Mouse (Mus musculus): Measurements from ENCODE around the gene Ror2. TPM values are rescaled to one million over a fixed set of nuclear protein-coding genes. Genes with fewer than 3 reads are reported as not detected.

The Ror2 gene
- polyA plus RNA-seq, 1 experiment, result 0.65 TPM

- no peak for DNase-seq
- WGBS, result 66% methylated on average over 3 of the region's 3 CpGs
- Histone ChIP-seq H3K4me3 (ENCODE audit: control insufficient read depth, insufficient read depth, low read length) (no peak overlapping the region), H3K27me3 (ENCODE audit: control insufficient read depth, insufficient read depth, low read length) (no peaks in the 10 kb centered on the region), H3K4me1 (replicated peaks; ENCODE audit: control insufficient read depth, insufficient read depth, low read length) (no peaks in the 10 kb centered on the region), H3K36me3 (ENCODE audit: control insufficient read depth, insufficient read depth, low read length) (no peaks in the 10 kb centered on the region), H3K27ac (ENCODE audit: control insufficient read depth, insufficient read depth, low read length) (no peak overlapping the region)
- no peak for TF ChIP-seq CTCF (IDR thresholded peaks at IDR 0.05; ENCODE audit: borderline replicate concordance, control insufficient read depth, extremely low read depth, insufficient read depth, low read length, poor library complexity)
- TF ChIP-seq POLR2A (IDR thresholded peaks at IDR 0.05; ENCODE audit: control insufficient read depth, extremely low read depth, insufficient read depth, low read length, poor library complexity), result no peak
These were observed 66.5 kb downstream of the Ror2 start for GRCm38 (mm10) chr13:53219391-53219790.

GRCm38 (mm10) chr13:53217396-53217975 lies 68.4 kb downstream of the Ror2 start:
- no peak for DNase-seq
- no peaks in the 10 kb centered on the region for H3K36me3 ChIP-seq (ENCODE audit: control insufficient read depth, insufficient read depth, low read length)
- 63% methylated on average over 6 of the region's 6 CpGs for WGBS
- no peak overlapping the region for H3K4me3 ChIP-seq (ENCODE audit: control insufficient read depth, insufficient read depth, low read length)
- H3K27me3 ChIP-seq (ENCODE audit: control insufficient read depth, insufficient read depth, low read length), result no peaks in the 10 kb centered on the region
- H3K4me1 ChIP-seq (replicated peaks; ENCODE audit: control insufficient read depth, insufficient read depth, low read length), result no peaks in the 10 kb centered on the region
- TF ChIP-seq POLR2A (IDR thresholded peaks at IDR 0.05; ENCODE audit: control insufficient read depth, extremely low read depth, insufficient read depth, low read length, poor library complexity) (no peak), CTCF (IDR thresholded peaks at IDR 0.05; ENCODE audit: borderline replicate concordance, control insufficient read depth, extremely low read depth, insufficient read depth, low read length, poor library complexity) (no peak)
- no peak overlapping the region for H3K27ac ChIP-seq (ENCODE audit: control insufficient read depth, insufficient read depth, low read length)

- Histone ChIP-seq H3K27ac (ENCODE audit: control insufficient read depth, insufficient read depth, low read length) (no peak overlapping the region), H3K4me3 (ENCODE audit: control insufficient read depth, insufficient read depth, low read length) (no peak overlapping the region), H3K4me1 (replicated peaks; ENCODE audit: control insufficient read depth, insufficient read depth, low read length) (no peaks in the 10 kb centered on the region), H3K36me3 (ENCODE audit: control insufficient read depth, insufficient read depth, low read length) (no peaks in the 10 kb centered on the region), H3K27me3 (ENCODE audit: control insufficient read depth, insufficient read depth, low read length) (no peaks in the 10 kb centered on the region)
- 49% methylated on average over 19 of the region's 19 CpGs for WGBS
- no peak for TF ChIP-seq POLR2A (IDR thresholded peaks at IDR 0.05; ENCODE audit: control insufficient read depth, extremely low read depth, insufficient read depth, low read length, poor library complexity)
- TF ChIP-seq CTCF (IDR thresholded peaks at IDR 0.05; ENCODE audit: borderline replicate concordance, control insufficient read depth, extremely low read depth, insufficient read depth, low read length, poor library complexity), result no peak
- no peak for DNase-seq
These were observed 73.8 kb downstream of the Ror2 start for GRCm38 (mm10) chr13:53211971-53212733.

GRCm38 (mm10) chr13:53208556-53208955 lies 77.4 kb downstream of the Ror2 start:
- H3K27ac ChIP-seq (ENCODE audit: control insufficient read depth, insufficient read depth, low read length), result no peak overlapping the region
- no peak for DNase-seq
- TF ChIP-seq CTCF (IDR thresholded peaks at IDR 0.05; ENCODE audit: borderline replicate concordance, control insufficient read depth, extremely low read depth, insufficient read depth, low read length, poor library complexity), result no peak
- no peak for TF ChIP-seq POLR2A (IDR thresholded peaks at IDR 0.05; ENCODE audit: control insufficient read depth, extremely low read depth, insufficient read depth, low read length, poor library complexity)
- H3K4me1 ChIP-seq (replicated peaks; ENCODE audit: control insufficient read depth, insufficient read depth, low read length), result no peaks in the 10 kb centered on the region
- H3K4me3 ChIP-seq (ENCODE audit: control insufficient read depth, insufficient read depth, low read length), result no peak overlapping the region
- WGBS, result 91% methylated on average over 10 of the region's 10 CpGs
- no peaks in the 10 kb centered on the region for H3K27me3 ChIP-seq (ENCODE audit: control insufficient read depth, insufficient read depth, low read length)
- no peaks in the 10 kb centered on the region for H3K36me3 ChIP-seq (ENCODE audit: control insufficient read depth, insufficient read depth, low read length)

GRCm38 (mm10) chr13:53205128-53205911 lies 80.6 kb downstream of the Ror2 start:
- H3K27me3 ChIP-seq (ENCODE audit: control insufficient read depth, insufficient read depth, low read length), result no peaks in the 10 kb centered on the region
- H3K4me1 ChIP-seq (replicated peaks; ENCODE audit: control insufficient read depth, insufficient read depth, low read length), result no peaks in the 10 kb centered on the region
- 81% methylated on average over 17 of the region's 17 CpGs for WGBS
- TF ChIP-seq POLR2A (IDR thresholded peaks at IDR 0.05; ENCODE audit: control insufficient read depth, extremely low read depth, insufficient read depth, low read length, poor library complexity) (no peak), CTCF (IDR thresholded peaks at IDR 0.05; ENCODE audit: borderline replicate concordance, control insufficient read depth, extremely low read depth, insufficient read depth, low read length, poor library complexity) (no peak)
- no peak overlapping the region for H3K27ac ChIP-seq (ENCODE audit: control insufficient read depth, insufficient read depth, low read length)
- H3K36me3 ChIP-seq (ENCODE audit: control insufficient read depth, insufficient read depth, low read length), result no peaks in the 10 kb centered on the region
- no peak for DNase-seq
- no peak overlapping the region for H3K4me3 ChIP-seq (ENCODE audit: control insufficient read depth, insufficient read depth, low read length)

GRCm38 (mm10) chr13:53202439-53202830 lies 83.5 kb downstream of the Ror2 start:
- Histone ChIP-seq H3K4me1 (replicated peaks; ENCODE audit: control insufficient read depth, insufficient read depth, low read length) (no peaks in the 10 kb centered on the region), H3K4me3 (ENCODE audit: control insufficient read depth, insufficient read depth, low read length) (no peak overlapping the region), H3K27ac (ENCODE audit: control insufficient read depth, insufficient read depth, low read length) (no peak overlapping the region), H3K36me3 (ENCODE audit: control insufficient read depth, insufficient read depth, low read length) (no peaks in the 10 kb centered on the region), H3K27me3 (ENCODE audit: control insufficient read depth, insufficient read depth, low read length) (no peaks in the 10 kb centered on the region)
- no peak for DNase-seq
- WGBS, result 82% methylated on average over 5 of the region's 5 CpGs
- TF ChIP-seq CTCF (IDR thresholded peaks at IDR 0.05; ENCODE audit: borderline replicate concordance, control insufficient read depth, extremely low read depth, insufficient read depth, low read length, poor library complexity), result no peak
- no peak for TF ChIP-seq POLR2A (IDR thresholded peaks at IDR 0.05; ENCODE audit: control insufficient read depth, extremely low read depth, insufficient read depth, low read length, poor library complexity)

All from thymus, adult 2 months (tissue).